Mouse (Mus musculus): Measurements from ENCODE around the gene Izumo1. TPM values are rescaled to one million over a fixed set of nuclear protein-coding genes. Genes with fewer than 3 reads are reported as not detected.

Gene Izumo1
- polyA plus RNA-seq, 1 experiment: not detected

DNA sequence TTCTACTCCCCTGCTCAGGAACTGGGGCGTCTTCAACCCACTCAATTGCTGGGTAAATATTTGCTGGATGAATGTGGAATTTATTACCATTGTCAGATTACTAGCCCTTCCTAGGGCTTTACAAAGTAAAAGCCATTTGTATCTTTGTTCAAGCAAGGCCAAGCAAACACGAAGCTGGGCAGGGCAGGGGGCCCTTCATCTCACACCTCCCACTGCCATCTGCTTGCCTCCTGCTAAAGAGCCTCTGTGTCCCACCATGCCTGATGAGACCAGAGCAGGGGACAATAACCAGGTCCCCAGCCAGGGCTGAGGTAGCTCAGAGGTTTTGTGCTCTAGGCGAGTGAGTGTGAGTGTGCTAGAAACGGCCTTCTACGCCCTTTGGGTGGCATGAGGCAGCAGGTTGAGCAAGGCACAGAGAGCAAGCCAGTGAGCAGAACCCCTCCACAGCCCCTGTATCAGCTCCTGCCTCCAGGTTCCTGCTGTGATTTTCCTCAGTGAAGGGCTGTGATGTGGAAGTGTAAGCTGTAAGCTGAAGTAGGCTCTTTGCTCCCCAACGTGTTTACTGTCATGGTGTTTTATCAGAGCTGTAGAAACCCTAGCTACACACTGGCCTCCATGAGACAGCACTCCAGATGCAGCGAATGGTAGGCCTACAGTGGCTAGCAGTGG is 56.1 kb downstream of the Izumo1 start:
- TF ChIP-seq POLR2A (IDR thresholded peaks at IDR 0.05; ENCODE audit: borderline replicate concordance, low read depth, low read length): no peak
- no peak for TF ChIP-seq CTCF (IDR thresholded peaks at IDR 0.05; ENCODE audit: low read depth, low read length)
- H3K4me1 ChIP-seq (ENCODE audit: control insufficient read depth, insufficient read depth, low read length): peaks cover 35% of the 10 kb centered on the region
- no peak overlapping the region for H3K4me3 ChIP-seq (ENCODE audit: insufficient read depth, low read length)

More for the DNA sequence above, 56.1 kb downstream of the Izumo1 start:
- no peak overlapping the region for H3K27ac ChIP-seq (ENCODE audit: insufficient read depth, low read depth, low read length)

Other genes starting within 250 kb of the Izumo1 start
- 385 and 416 TPM in 2 replicates for gene Snrnp70, start 226.1 kb upstream of the Izumo1 start, polyA plus RNA-seq (2012; ENCODE audit: insufficient read depth, insufficient read length, missing spikeins)
- gene Kcna7, start 216.2 kb upstream of the Izumo1 start, polyA plus RNA-seq (2012; ENCODE audit: insufficient read depth, insufficient read length, missing spikeins): not detected in 2 replicates
- not detected in 2 replicates for gene Ntf5, start 208.1 kb upstream of the Izumo1 start, polyA plus RNA-seq (2012; ENCODE audit: insufficient read depth, insufficient read length, missing spikeins)
- not detected in 2 replicates for gene Lhb, start 201.0 kb upstream of the Izumo1 start, polyA plus RNA-seq (2012; ENCODE audit: insufficient read depth, insufficient read length, missing spikeins)
- 12.8 and 14.3 TPM in 2 replicates for gene Gys1, start 187.0 kb upstream of the Izumo1 start, polyA plus RNA-seq (2012; ENCODE audit: insufficient read depth, insufficient read length, missing spikeins)
- gene Ruvbl2, start 183.7 kb upstream of the Izumo1 start, polyA plus RNA-seq (2012; ENCODE audit: insufficient read depth, insufficient read length, missing spikeins): 26.0 and 43.8 TPM in 2 replicates
- 18,510 and 20,120 TPM in 2 replicates for gene Ftl1, start 161.9 kb upstream of the Izumo1 start, polyA plus RNA-seq (2012; ENCODE audit: insufficient read depth, insufficient read length, missing spikeins)
- 196 and 209 TPM in 2 replicates for gene Bax, start 154.9 kb upstream of the Izumo1 start, polyA plus RNA-seq (2012; ENCODE audit: insufficient read depth, insufficient read length, missing spikeins)
- gene Tulp2, start 139.9 kb upstream of the Izumo1 start, polyA plus RNA-seq (2012; ENCODE audit: insufficient read depth, insufficient read length, missing spikeins): not detected in 2 replicates
- gene Gm45808, start 135.0 kb upstream of the Izumo1 start, polyA plus RNA-seq (2012; ENCODE audit: insufficient read depth, insufficient read length, missing spikeins): 1.1 TPM in 1 of 2 replicates, not detected in the other
- 22.0 and 25.4 TPM in 2 replicates for gene Dhdh, start 133.0 kb upstream of the Izumo1 start, polyA plus RNA-seq (2012; ENCODE audit: insufficient read depth, insufficient read length, missing spikeins)
- gene Nucb1, start 111.4 kb upstream of the Izumo1 start, polyA plus RNA-seq (2012; ENCODE audit: insufficient read depth, insufficient read length, missing spikeins): 278 and 296 TPM in 2 replicates
- gene Ppp1r15a, start 95.5 kb upstream of the Izumo1 start, polyA plus RNA-seq (2012; ENCODE audit: insufficient read depth, insufficient read length, missing spikeins): 21.3 and 26.7 TPM in 2 replicates
- gene Plekha4, start 95.5 kb upstream of the Izumo1 start, polyA plus RNA-seq (2012; ENCODE audit: insufficient read depth, insufficient read length, missing spikeins): 1.0 and 1.6 TPM in 2 replicates
- 2.0 and 2.5 TPM in 2 replicates for gene Hsd17b14, start 66.9 kb upstream of the Izumo1 start, polyA plus RNA-seq (2012; ENCODE audit: insufficient read depth, insufficient read length, missing spikeins)
- gene Bcat2, start 51.7 kb upstream of the Izumo1 start, polyA plus RNA-seq (2012; ENCODE audit: insufficient read depth, insufficient read length, missing spikeins): 87.0 and 93.0 TPM in 2 replicates
- not detected in 2 replicates for gene Fgf21, start 6.3 kb upstream of the Izumo1 start, polyA plus RNA-seq (2012; ENCODE audit: insufficient read depth, insufficient read length, missing spikeins)
- not detected in 2 replicates for gene Fut1, start 4.5 kb upstream of the Izumo1 start, polyA plus RNA-seq (2012; ENCODE audit: insufficient read depth, insufficient read length, missing spikeins)
- 0.40 TPM in 1 of 2 replicates, not detected in the other for gene Rasip1, start 5.7 kb downstream of the Izumo1 start, polyA plus RNA-seq (2012; ENCODE audit: insufficient read depth, insufficient read length, missing spikeins)
- not detected in 2 replicates for gene Mamstr, start 18.2 kb downstream of the Izumo1 start, polyA plus RNA-seq (2012; ENCODE audit: insufficient read depth, insufficient read length, missing spikeins)
- not detected in 2 replicates for gene Fut2, start 44.6 kb downstream of the Izumo1 start, polyA plus RNA-seq (2012; ENCODE audit: insufficient read depth, insufficient read length, missing spikeins)
- not detected in 2 replicates for gene Ntn5, start 62.2 kb downstream of the Izumo1 start, polyA plus RNA-seq (2012; ENCODE audit: insufficient read depth, insufficient read length, missing spikeins)
- not detected in 2 replicates for gene Sec1, start 72.6 kb downstream of the Izumo1 start, polyA plus RNA-seq (2012; ENCODE audit: insufficient read depth, insufficient read length, missing spikeins)
- gene Car11, start 78.0 kb downstream of the Izumo1 start, polyA plus RNA-seq (2012; ENCODE audit: insufficient read depth, insufficient read length, missing spikeins): 1.3 and 1.9 TPM in 2 replicates
- 85.2 and 85.6 TPM in 2 replicates for gene Dbp, start 83.3 kb downstream of the Izumo1 start, polyA plus RNA-seq (2012; ENCODE audit: insufficient read depth, insufficient read length, missing spikeins)
- gene Rpl18, start 93.6 kb downstream of the Izumo1 start, polyA plus RNA-seq (2012; ENCODE audit: insufficient read depth, insufficient read length, missing spikeins): 802 and 833 TPM in 2 replicates
- gene Sphk2, start 96.2 kb downstream of the Izumo1 start, polyA plus RNA-seq (2012; ENCODE audit: insufficient read depth, insufficient read length, missing spikeins): 51.2 and 56.1 TPM in 2 replicates
- not detected in 2 replicates for gene Fam83e, start 99.4 kb downstream of the Izumo1 start, polyA plus RNA-seq (2012; ENCODE audit: insufficient read depth, insufficient read length, missing spikeins)
- gene Spaca4, start 104.0 kb downstream of the Izumo1 start, polyA plus RNA-seq (2012; ENCODE audit: insufficient read depth, insufficient read length, missing spikeins): not detected in 2 replicates
- gene Lmtk3, start 161.9 kb downstream of the Izumo1 start, polyA plus RNA-seq (2012; ENCODE audit: insufficient read depth, insufficient read length, missing spikeins): 0.16 TPM in 1 of 2 replicates, not detected in the other
- 1.5 TPM in 1 of 2 replicates, not detected in the other for gene Sult2b1, start 162.9 kb downstream of the Izumo1 start, polyA plus RNA-seq (2012; ENCODE audit: insufficient read depth, insufficient read length, missing spikeins)
- 63.7 and 68.8 TPM in 2 replicates for gene Cyth2, start 192.8 kb downstream of the Izumo1 start, polyA plus RNA-seq (2012; ENCODE audit: insufficient read depth, insufficient read length, missing spikeins)
- gene Kcnj14, start 203.0 kb downstream of the Izumo1 start, polyA plus RNA-seq (2012; ENCODE audit: insufficient read depth, insufficient read length, missing spikeins): not detected in 2 replicates
- 4.4 and 4.9 TPM in 2 replicates for gene Grwd1, start 209.1 kb downstream of the Izumo1 start, polyA plus RNA-seq (2012; ENCODE audit: insufficient read depth, insufficient read length, missing spikeins)

Measured in bone marrow macrophage, adult 2 months (primary cell).